Mouse (Mus musculus) testis, adult 2 months (tissue): Measurements from ENCODE around the gene Rtn2. TPM values are rescaled to one million over a fixed set of nuclear protein-coding genes. Genes with fewer than 3 reads are reported as not detected.

Source experiments
- H3K27ac ChIP-seq: fragments of 200-500 bp; 2 replicates; pipeline ENCODE4 v1.5.1; 2012; ENCODE audit warnings: low read depth, low read length; ENCODE audit not compliant: control insufficient read depth, insufficient read depth
- H3K27me3 ChIP-seq: fragments of 200-500 bp; 2 replicates; pipeline ENCODE4 v1.6.1; 2012; ENCODE audit warnings: mild to moderate bottlenecking, low read length, moderate library complexity; ENCODE audit not compliant: control insufficient read depth, insufficient read depth
- H3K36me3 ChIP-seq: fragments of 200-500 bp; 2 replicates; pipeline ENCODE4 v1.6.1; 2012; ENCODE audit warnings: mild to moderate bottlenecking, low read length; ENCODE audit not compliant: control insufficient read depth, insufficient read depth
- H3K4me1 ChIP-seq: fragments of 200-500 bp; 2 replicates; pipeline ENCODE4 v1.6.1; 2012; ENCODE audit warnings: low read length; ENCODE audit not compliant: control insufficient read depth, insufficient read depth
- H3K4me3 ChIP-seq: fragments of 200-500 bp; 2 replicates; pipeline ENCODE4 v1.5.1; 2012; ENCODE audit warnings: low read depth, mild to moderate bottlenecking, low read length, moderate library complexity, mixed read lengths; ENCODE audit not compliant: control insufficient read depth
- CTCF ChIP-seq: fragments of 200-500 bp; IDR thresholded peaks from 2 replicates; pipeline ENCODE4 v1.5.1; 2012; ENCODE audit warnings: low read depth, mild to moderate bottlenecking, inconsistent platforms, low read length, moderate library complexity; ENCODE audit not compliant: control insufficient read depth, insufficient read depth, insufficient replicate concordance
- POLR2A ChIP-seq: fragments of 200-500 bp; IDR thresholded peaks from 2 replicates; pipeline ENCODE4 v1.6.1; 2012; ENCODE audit warnings: low read depth, mild to moderate bottlenecking, inconsistent platforms, low read length, moderate library complexity; ENCODE audit not compliant: control insufficient read depth
- polyA plus RNA-seq: library from polyadenylated mRNA; depleted of rRNA; stranded (reverse); fragments of >200 nt; gene quantifications from 2 replicates; pipeline ENCODE4 v1.2.3, GENCODE M21; 2012

Rtn2 gene
- polyA plus RNA-seq, 1 experiment: 17.4 TPM

GRCm38 (mm10) chr7:19303046-19303305 is 20.6 kb downstream of the Rtn2 start:
- H3K4me3 ChIP-seq: no peak overlapping the region
- no peak for TF ChIP-seq CTCF
- no peak for TF ChIP-seq POLR2A
- no peaks in the 10 kb centered on the region; the same call in 1 of the 2 replicates for H3K27me3 ChIP-seq
- H3K36me3 ChIP-seq: no peaks in the 10 kb centered on the region
- no peak overlapping the region for H3K27ac ChIP-seq
- peaks cover 24% of the 10 kb centered on the region for H3K4me1 ChIP-seq

- no peak overlapping the region for H3K27ac ChIP-seq
- H3K4me1 ChIP-seq: peaks cover 29% of the 10 kb centered on the region
- no peaks in the 10 kb centered on the region for H3K36me3 ChIP-seq
- TF ChIP-seq POLR2A: no peak
- peak; percentile 90 for TF ChIP-seq CTCF
- H3K27me3 ChIP-seq: no peaks in the 10 kb centered on the region; the same call in 1 of the 2 replicates
- peak overlapping the region; percentile 10; the same call in 1 of the 2 replicates for H3K4me3 ChIP-seq
These were observed 21.3 kb downstream of the Rtn2 start for GRCm38 (mm10) chr7:19303770-19304169.

GRCm38 (mm10) chr7:19304501-19305412 is 22.3 kb downstream of the Rtn2 start:
- H3K36me3 ChIP-seq: no peaks in the 10 kb centered on the region
- peaks cover 37% of the 10 kb centered on the region for H3K4me1 ChIP-seq
- no peak overlapping the region for H3K27ac ChIP-seq
- no peak for TF ChIP-seq POLR2A
- no peak for TF ChIP-seq CTCF
- peak overlapping the region; percentile 0 for H3K4me3 ChIP-seq
- H3K27me3 ChIP-seq: no peaks in the 10 kb centered on the region; the same call in 1 of the 2 replicates

GRCm38 (mm10) chr7:19305413-19305735 is 22.9 kb downstream of the Rtn2 start:
- Histone ChIP-seq H3K27ac (no peak overlapping the region), H3K4me1 (peaks cover 35% of the 10 kb centered on the region), H3K36me3 (no peaks in the 10 kb centered on the region), H3K27me3 (no peaks in the 10 kb centered on the region; the same call in 1 of the 2 replicates), H3K4me3 (no peak overlapping the region)
- TF ChIP-seq CTCF: no peak
- no peak for TF ChIP-seq POLR2A

GRCm38 (mm10) chr7:19305796-19306765 is 23.7 kb downstream of the Rtn2 start:
- Histone ChIP-seq H3K27me3 (no peaks in the 10 kb centered on the region; the same call in 1 of the 2 replicates), H3K4me3 (no peak overlapping the region), H3K4me1 (peaks cover 39% of the 10 kb centered on the region), H3K27ac (no peak overlapping the region), H3K36me3 (no peaks in the 10 kb centered on the region)
- no peak for TF ChIP-seq CTCF
- no peak for TF ChIP-seq POLR2A

- H3K4me1 ChIP-seq: peaks cover 39% of the 10 kb centered on the region
- H3K4me3 ChIP-seq: no peak overlapping the region
- H3K27ac ChIP-seq: no peak overlapping the region
- no peaks in the 10 kb centered on the region for H3K36me3 ChIP-seq
- TF ChIP-seq POLR2A: no peak
- TF ChIP-seq CTCF: no peak
- no peaks in the 10 kb centered on the region; the same call in 1 of the 2 replicates for H3K27me3 ChIP-seq
These were observed 24.7 kb downstream of the Rtn2 start for GRCm38 (mm10) chr7:19306819-19307738.
